Mouse (Mus musculus) adrenal gland, adult 8-10 months (tissue): Measurements from ENCODE around the gene Agtrap. TPM values are rescaled to one million over a fixed set of nuclear protein-coding genes. Genes with fewer than 3 reads are reported as not detected.
"Not testable (repeated sequence)": the region's sequence is repeated elsewhere in the genome, so short reads cannot be mapped to it uniquely, and the experiment has no call there.

ENCODE experiments used
- DNase-seq: peaks from one replicate; pipeline ENCODE4 v3.0.0; 2022
- total RNA-seq, 4 experiments: library from RNA; stranded (reverse); gene quantifications; 2 replicates each; pipeline ENCODE4 v1.2.4; 2022

Agtrap gene
- total RNA-seq, 4 experiments from 2014 or later: 117 to 136 (median 124) TPM

DNA sequence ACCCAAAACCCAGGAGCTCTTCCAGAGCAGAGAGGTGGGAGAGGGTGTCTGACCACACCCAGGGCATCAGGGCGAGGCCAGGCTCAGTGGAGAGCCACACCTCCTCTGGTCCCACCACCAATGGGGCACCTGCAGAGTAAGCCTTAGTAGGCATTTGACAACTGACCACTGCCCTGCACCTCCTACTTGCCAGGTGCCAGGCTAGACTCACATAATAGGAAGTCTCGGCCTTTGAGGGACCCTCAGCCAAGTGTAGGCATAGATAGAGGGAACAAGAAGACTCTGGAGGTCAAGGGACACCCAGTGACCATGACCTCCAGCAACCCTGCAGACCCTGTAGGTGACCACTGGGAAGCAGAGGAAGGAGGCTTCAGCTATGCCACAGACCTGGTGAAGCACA lies 43.7 kb downstream of the Agtrap start:
- no peak for DNase-seq

DNA sequence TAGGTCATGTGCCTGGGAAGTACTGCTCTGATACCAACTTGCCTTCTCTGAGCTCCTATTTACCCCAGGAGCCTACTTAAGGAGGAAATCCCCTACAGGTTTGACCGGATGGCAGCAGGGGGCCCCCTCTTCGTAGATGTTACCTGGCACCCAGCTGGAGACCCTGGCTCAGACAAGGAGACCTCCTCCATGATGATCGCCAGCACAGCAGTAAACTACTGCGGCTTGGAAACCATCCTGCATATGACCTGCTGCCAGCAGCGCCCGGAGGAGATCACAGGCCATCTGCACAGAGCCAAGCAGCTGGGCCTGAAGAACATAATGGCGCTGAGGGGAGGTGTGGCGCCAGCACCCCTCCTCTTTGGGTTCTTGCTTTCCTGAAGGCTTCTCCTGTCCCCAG lies 44.5 kb downstream of the Agtrap start:
- not testable (repeated sequence) for DNase-seq

DNA sequence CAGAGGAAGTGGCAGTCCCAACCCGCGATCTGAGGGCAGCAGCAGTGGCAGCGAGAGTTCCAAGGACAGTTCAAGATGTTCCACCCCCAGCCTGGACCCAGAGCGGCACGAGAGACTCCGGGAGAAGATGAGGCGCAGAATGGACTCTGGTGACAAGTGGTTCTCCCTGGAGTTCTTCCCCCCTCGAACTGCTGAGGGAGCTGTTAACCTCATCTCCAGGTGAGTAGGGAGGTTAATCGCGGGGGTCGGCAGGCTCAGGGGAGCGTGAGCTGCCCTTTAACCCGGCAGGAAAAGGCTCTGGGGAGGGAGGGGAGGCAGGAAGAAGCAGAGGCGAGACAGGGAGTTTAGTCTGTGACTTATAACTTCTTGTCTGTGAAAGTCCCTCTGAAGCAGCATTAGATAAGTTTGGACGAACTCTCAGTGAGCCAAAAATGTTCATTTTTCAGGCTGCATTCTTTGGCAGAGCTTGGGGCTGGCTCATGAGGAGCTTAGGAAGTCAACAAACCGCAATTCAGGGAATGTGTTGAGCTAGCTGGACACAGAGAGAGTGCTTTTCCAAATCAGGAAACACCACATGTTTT lies 46.1 kb downstream of the Agtrap start:
- peak; percentile 34 for DNase-seq

DNA sequence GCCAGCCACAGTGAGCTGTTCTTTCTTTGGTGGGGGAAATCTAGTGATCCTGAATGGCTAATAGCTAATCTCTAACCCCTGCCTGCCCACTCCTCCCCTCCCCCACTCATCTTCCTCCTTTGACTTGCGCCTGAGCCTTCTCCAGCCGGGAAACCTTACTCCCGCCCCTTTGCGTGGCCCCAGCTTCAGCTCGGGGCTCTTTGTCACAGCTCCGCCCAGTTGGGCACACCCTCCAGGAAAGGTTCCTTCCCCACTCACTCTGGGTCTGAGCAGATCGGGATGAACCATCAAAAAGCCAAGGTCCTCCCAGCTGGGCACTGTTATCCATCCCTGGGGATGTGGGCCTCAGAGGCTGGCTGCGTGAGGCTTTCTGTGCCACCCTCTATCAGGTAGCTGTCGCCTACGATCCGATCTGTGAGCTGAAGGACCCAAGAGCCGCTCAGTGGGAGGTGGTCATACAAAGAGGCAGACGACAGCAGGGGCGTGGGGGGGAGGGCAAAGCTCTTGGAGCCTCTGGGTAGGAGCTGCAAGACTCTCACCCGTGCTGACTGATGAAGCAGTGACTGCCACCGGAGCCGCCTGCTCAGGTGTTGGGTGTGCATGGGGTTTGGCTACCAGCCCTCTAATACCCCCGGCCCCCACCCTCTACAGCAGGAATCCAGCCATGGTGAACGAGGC lies 46.8 kb downstream of the Agtrap start:
- DNase-seq: peak; percentile 83

DNA sequence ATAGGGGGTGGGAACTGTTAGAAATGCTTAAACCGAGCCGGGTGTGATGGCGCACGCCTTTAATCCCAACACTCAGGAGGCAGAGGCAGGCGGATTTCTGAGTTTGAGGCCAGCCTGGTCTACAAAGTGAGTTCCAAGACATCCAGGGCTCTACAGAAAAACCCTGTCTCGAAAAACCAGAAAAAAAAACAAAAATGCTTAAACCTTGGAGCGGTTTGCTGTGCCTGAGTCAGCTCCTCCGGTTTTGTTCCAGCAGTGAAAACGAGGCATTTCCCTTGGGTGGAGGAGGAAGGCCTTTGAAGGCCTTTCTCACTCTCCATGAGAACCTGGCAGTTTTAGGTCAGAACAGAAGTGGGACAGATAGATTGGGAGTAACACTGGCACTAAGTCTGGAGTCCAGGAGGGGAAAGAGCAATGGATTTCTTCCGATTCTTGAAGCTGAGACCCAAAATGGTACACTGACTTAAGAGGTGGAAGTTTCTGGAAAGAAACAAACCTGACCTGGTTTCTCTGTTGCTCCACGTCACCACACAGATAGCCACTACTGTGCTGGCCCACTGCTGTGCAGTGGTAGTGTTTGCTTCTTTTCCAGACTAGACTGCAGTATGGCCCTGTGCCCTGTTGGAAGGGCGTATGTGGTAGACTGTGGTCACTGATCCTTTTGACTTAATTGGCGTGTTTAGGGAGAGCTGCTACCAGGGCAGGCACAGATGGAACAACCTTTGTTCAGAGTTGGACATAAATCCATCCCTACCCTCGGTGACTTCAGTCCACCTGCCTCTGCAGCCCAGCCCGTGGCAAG lies 47.6 kb downstream of the Agtrap start:
- DNase-seq: no peak

DNA sequence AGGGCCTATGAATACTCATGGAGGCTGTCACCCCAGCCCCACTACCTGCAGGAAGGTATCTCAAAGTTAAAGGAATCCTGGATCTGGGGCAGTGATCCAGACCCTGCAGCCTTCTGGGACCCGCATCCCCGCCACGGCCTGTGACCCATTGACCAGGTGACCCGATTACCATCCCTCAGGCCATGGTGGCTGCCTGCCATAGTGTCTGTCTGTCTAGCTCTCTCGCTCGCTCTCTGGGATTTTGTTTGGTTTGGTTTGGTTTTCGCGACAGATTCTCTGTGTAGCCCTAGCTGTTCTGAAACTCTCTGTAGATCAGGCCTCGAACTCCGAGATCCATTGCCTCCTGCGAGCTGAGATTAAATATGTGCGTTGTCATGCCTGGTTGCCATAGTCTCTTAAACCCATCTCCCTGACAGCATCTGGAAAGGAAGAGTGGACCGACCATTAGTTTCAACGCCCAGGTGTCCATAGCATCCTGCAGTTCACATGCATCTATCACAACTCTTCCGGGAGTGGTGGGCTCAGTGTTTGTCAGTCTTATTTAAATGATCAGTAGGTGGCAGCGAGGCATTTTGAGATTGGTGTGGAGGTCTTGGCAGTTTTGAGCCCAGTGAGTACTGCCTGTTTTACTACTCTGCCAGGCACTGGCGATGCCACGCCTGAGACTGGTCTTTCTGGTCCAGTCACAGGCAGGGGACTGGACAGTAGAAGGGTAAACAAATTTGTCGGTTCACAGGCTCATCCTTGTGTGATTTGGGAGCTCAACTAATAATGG lies 48.4 kb downstream of the Agtrap start:
- no peak for DNase-seq

DNA sequence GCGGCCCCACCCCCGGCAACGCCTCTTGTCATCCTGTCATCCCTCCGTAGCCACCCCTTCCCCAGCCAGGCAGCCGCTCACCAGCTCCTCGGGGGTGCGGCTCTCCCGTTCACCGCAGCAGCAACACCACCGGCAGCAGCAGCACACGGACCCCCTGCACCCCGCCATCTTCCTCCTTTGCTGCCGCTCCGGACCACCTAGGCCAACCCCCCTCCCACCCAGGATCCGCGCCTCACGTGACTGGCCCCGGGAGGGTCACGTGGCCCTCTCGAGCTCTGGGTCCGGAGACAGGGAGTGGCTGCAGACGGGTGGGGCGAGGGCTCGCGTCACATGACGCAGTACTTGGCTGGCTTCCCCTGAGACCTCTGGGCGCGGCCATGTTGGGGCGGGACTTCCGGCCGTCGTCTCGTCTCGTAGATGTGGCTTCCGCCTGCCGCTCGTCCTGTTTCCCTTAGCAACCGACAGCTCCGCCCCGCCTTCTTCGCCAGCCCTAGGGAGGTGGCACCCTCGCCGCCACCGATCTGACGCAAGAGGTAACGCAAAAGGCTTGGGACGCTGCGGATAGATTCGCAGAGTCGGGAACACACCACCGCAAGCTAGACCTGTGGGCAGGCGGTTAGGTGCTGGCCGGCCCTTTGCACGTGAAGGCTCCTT lies 49.1 kb downstream of the Agtrap start, which contains the start of the genes Clcn6 and Mthfr:
Gene Clcn6, minus strand, starts transcription at position 222 of the 654 bp plus-strand sequence.
Gene Mthfr, plus strand, starts transcription at position 478 of the 654 bp plus-strand sequence.
- peak; percentile 100 for DNase-seq

DNA sequence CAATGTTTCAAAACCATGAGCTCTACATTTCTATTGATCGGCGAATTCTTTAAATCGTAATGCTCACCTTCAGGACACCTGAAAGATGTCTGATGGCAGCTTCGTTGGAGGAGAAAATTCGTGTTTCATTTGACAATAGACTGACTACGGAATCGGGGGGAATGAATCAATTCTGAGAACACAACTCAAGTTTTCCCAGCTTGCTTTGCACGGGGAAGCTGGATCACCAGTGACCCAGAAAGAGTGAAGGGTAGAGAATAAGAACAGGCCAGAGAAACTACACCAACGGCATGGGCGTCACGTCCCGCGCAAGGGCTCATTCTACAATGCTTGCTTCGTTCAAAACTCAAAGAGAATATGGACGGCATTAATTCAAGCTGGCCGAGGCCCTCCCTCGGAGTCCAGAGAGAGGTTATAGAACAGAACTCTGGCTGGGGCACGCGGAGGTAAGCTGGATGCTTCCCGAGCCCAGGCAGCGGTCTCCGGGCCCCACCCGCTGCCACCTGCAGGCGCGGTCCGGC lies 49.7 kb downstream of the Agtrap start:
- no peak for DNase-seq

DNA sequence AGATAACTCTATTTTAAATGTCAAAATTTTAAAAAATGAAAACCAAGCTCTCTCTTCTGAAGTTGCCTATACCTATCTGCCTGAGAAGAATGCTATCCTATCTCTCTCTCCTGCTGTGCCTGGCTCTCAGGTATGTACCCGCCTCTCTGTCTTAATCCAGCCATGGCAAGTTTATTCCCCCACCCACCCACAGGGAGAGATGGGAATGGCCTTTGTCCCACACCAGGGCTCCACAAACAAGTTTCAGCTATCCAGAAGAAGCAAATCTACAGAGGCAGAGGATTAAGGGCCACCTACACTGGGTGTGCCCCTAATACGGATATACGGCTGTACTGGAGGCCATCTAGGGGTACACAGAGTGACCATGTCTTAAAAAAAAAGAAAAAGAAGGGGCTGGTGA lies 52.4 kb downstream of the Agtrap start:
- no peak for DNase-seq

DNA sequence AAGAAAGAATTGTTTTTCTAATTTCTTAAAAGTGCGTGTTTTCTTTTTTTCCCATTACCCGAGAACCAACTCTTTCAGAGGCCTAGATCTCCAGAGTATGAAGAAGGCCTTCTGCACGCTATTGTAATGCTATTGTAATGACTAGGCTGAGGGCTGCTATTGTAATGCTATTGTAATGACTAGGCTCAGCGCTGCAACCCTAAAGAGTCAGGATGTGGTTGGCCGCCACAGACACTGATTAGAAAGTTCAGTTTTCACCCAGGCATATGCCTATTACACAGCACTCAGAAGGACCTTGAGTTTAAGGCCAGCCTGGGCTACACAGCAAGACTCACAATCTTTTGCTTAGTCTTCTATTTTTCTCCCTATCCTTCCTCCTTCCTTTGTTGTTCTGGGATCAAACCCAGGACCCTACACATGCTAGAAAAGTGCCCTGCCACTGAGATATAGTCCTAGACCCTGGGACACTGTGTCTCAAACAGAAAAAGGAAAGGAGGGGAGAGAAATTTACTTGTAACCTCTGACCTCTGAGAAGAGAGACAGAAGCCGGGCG lies 53.9 kb downstream of the Agtrap start:
- DNase-seq: no peak

DNA sequence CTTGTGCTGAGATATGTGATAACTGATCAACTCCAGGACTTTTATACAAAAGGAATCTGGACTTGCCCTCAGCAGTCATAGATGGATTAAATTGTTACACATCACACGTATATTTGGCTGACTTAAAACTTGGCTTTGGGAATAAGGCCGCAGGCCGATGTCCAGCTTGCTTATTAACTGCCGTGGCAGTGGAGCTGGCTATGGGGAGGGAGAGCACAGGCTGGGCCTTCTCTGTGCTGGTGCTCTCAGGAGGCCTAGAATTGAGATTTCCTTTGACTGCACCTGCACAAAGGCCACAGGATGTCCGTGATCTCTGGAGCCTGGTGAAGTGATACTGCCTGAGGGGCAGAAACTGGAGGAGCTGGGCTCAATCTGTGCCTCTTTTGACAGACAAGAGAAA lies 57.3 kb downstream of the Agtrap start:
- DNase-seq: no peak

DNA sequence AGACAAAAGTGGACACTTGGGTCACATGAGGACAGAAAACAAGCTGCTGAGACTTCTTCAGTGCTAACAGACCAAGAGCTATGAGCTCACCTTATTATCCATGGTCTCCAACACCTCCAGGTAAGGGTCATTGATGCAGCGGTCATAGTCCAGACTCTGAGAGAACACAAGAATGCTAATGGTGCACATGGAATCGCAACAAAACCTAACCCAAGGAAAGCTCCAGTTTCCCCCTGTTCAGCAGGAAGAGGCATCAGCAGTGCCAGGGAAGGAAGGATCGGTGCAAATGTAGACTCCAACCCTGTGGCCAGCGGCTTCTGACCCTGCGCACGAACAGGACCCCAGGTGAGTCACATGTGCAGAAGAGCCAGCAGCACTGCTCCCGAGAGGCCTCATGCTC lies 58.5 kb downstream of the Agtrap start:
- no peak for DNase-seq

Other genes with a start within 250 kb of the Agtrap start
- 10 to 100 TPM; 36.0 to 78.9 (median 42.2) TPM for gene Zfp933, start 239.7 kb downstream of the Agtrap start, total RNA-seq
- 10 to 100 TPM; 18.4 to 33.8 (median 29.1) TPM for gene Miip, start 219.2 kb downstream of the Agtrap start, total RNA-seq
- gene Fv1, start 219.1 kb downstream of the Agtrap start, total RNA-seq: 10 to 100 TPM; 10.8 to 16.2 (median 13.3) TPM
- gene Mfn2, start 183.3 kb downstream of the Agtrap start, total RNA-seq: 100 to 1,000 TPM; 119 to 236 (median 168) TPM
- gene Plod1, start 151.3 kb downstream of the Agtrap start, total RNA-seq: 10 to 100 TPM; 31.2 to 44.5 (median 39.4) TPM
- gene 2510039O18Rik, start 147.1 kb downstream of the Agtrap start, total RNA-seq: 10 to 100 TPM; 45.5 to 52.4 (median 47.4) TPM
- under 1 TPM in 1 of 4 experiments, not detected in 3; 0.40 TPM for gene Nppb, start 102.2 kb downstream of the Agtrap start, total RNA-seq
- gene Nppa, start 87.3 kb downstream of the Agtrap start, total RNA-seq: not detected
- gene Clcn6, start 49.2 kb downstream of the Agtrap start, total RNA-seq: 10 to 100 TPM; 10.1 to 20.4 (median 15.8) TPM
- gene Mthfr, start 49.0 kb downstream of the Agtrap start, total RNA-seq: 10 to 100 TPM; 24.2 to 51.9 (median 36.7) TPM
- gene Mad2l2, start 42.4 kb upstream of the Agtrap start, total RNA-seq: 10 to 100 TPM; 24.5 to 32.7 (median 28.9) TPM
- gene Draxin, start 42.7 kb upstream of the Agtrap start, total RNA-seq: under 1 TPM; 0.06 to 0.15 (median 0.12) TPM
- gene Fbxo6, start 64.1 kb upstream of the Agtrap start, total RNA-seq: 10 to 100 TPM; 50.2 to 84.6 (median 64.4) TPM
- gene Fbxo44, start 72.5 kb upstream of the Agtrap start, total RNA-seq: 10 to 100 TPM; 15.3 to 41.5 (median 26.8) TPM
- gene Fbxo2, start 72.6 kb upstream of the Agtrap start, total RNA-seq: 10 to 100 TPM in 3 of 4 experiments, 1 to 10 TPM in 1; 9.8 to 15.7 (median 13.4) TPM
- under 1 TPM; 0.42 to 0.68 (median 0.66) TPM for gene Disp3, start 199.9 kb upstream of the Agtrap start, total RNA-seq